Mouse (Mus musculus): Measurements from ENCODE around the gene Pde1c. TPM values are rescaled to one million over a fixed set of nuclear protein-coding genes. Genes with fewer than 3 reads are reported as not detected.
A peak's percentile ranks its signal among the peaks of the same experiment; 100 is the strongest.

The Pde1c gene
- polyA plus RNA-seq, 1 experiment from 2014 or later: 4.8 TPM

DNA sequence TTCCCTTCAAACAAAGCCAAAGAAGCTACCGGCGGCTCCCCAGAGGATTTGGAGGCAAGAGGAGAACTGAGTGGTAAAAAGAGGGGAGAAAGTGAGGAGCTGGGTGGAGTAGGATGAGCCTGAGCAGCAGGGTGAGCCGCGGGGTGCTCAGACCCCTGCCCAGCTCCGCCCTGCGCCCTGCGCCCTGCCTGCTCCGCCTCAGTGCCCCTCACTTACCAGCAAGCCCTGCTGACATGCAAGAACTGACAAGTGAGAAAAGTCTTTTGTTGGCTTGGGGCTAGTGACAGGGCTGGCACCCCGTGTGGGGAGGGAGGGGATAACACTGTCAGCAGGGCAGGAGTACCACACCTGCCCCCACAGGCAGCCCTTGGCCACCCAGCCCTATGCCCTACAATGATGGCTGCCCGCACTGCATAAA, 206.8 kb downstream of the Pde1c start:
- H3K9me3 ChIP-seq (ENCODE audit: control insufficient read depth, low read length): no peaks in the 10 kb centered on the region
- ATAC-seq (ENCODE audit: low FRiP score): peak; percentile 95
- H3K4me2 ChIP-seq: peak overlapping the region; percentile 89
- peak; percentile 93 for DNase-seq (ENCODE audit: low spot score, missing footprints)
- WGBS: under 1% methylated on average over 10 of the region's 10 CpGs
- H3K4me1 ChIP-seq (ENCODE audit: control insufficient read depth, insufficient read depth, low read length): 0 out of 2 replicates have a peak, but pooled peaks cover 4% of the 10 kb centered on the region
- no peaks in the 10 kb centered on the region for H3K36me3 ChIP-seq (ENCODE audit: control insufficient read depth, insufficient read depth, low read length)
- no peak overlapping the region for H3K27ac ChIP-seq (ENCODE audit: low read depth, low read length)
- H3K4me3 ChIP-seq (ENCODE audit: low read depth, low read length): peak overlapping the region; percentile 42
- H3K9ac ChIP-seq (ENCODE audit: low read length): peak overlapping the region; percentile 74
- H3K27me3 ChIP-seq (ENCODE audit: control insufficient read depth, insufficient read depth, low read length): no peaks in the 10 kb centered on the region

GRCm38 (mm10) chr6:56361348-56362127, 207.4 kb downstream of the Pde1c start:
- Histone ChIP-seq H3K4me1 (ENCODE audit: control insufficient read depth, insufficient read depth, low read length) (0 out of 2 replicates have a peak, but pooled peaks cover 4% of the 10 kb centered on the region), H3K27ac (ENCODE audit: low read depth, low read length) (no peak overlapping the region), H3K4me2 (peak overlapping the region; percentile 89), H3K27me3 (ENCODE audit: control insufficient read depth, insufficient read depth, low read length) (no peaks in the 10 kb centered on the region), H3K36me3 (ENCODE audit: control insufficient read depth, insufficient read depth, low read length) (no peaks in the 10 kb centered on the region), H3K9ac (ENCODE audit: low read length) (peak overlapping the region; percentile 74), H3K4me3 (ENCODE audit: low read depth, low read length) (peak overlapping the region; percentile 42), H3K9me3 (ENCODE audit: control insufficient read depth, low read length) (no peaks in the 10 kb centered on the region)
- peak; percentile 94 for DNase-seq (ENCODE audit: low spot score, missing footprints)
- 2% methylated on average over 19 of the region's 19 CpGs for WGBS
- ATAC-seq (ENCODE audit: low FRiP score): peak; percentile 75

DNA sequence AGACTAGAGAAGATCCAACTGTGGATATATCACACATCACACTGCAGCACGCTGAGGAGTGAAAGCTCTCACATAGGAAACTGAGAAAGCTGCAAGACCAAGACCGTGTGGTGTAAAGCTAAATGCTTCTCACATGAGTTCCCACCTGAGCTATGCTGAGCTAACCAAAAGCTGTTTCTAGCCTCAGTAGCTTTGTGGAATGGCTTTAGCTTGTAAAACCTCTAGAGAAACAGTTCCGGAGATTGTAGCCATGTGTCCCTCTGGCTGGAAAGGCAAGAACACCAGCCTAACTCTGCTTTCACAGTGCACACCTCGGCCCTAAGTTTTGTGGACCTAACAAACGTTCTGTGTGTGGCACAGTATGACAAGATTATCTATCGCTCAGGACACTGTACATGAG, 208.8 kb downstream of the Pde1c start:
- Histone ChIP-seq H3K4me3 (ENCODE audit: low read depth, low read length) (no peak overlapping the region), H3K27ac (ENCODE audit: low read depth, low read length) (no peak overlapping the region), H3K9ac (ENCODE audit: low read length) (no peak overlapping the region), H3K27me3 (ENCODE audit: control insufficient read depth, insufficient read depth, low read length) (no peaks in the 10 kb centered on the region), H3K9me3 (ENCODE audit: control insufficient read depth, low read length) (no peaks in the 10 kb centered on the region), H3K36me3 (ENCODE audit: control insufficient read depth, insufficient read depth, low read length) (no peaks in the 10 kb centered on the region), H3K4me2 (no peak overlapping the region), H3K4me1 (ENCODE audit: control insufficient read depth, insufficient read depth, low read length) (0 out of 2 replicates have a peak, but pooled peaks cover 4% of the 10 kb centered on the region)
- 67% methylated on average over 6 of the region's 6 CpGs for WGBS
- DNase-seq (ENCODE audit: low spot score, missing footprints) (no peak), ATAC-seq (ENCODE audit: low FRiP score) (no peak)

GRCm38 (mm10) chr6:56359126-56359525, 209.8 kb downstream of the Pde1c start:
- Histone ChIP-seq H3K27me3 (ENCODE audit: control insufficient read depth, insufficient read depth, low read length) (no peaks in the 10 kb centered on the region), H3K4me1 (ENCODE audit: control insufficient read depth, insufficient read depth, low read length) (0 out of 2 replicates have a peak, but pooled peaks cover 4% of the 10 kb centered on the region), H3K4me3 (ENCODE audit: low read depth, low read length) (no peak overlapping the region), H3K36me3 (ENCODE audit: control insufficient read depth, insufficient read depth, low read length) (no peaks in the 10 kb centered on the region), H3K4me2 (no peak overlapping the region), H3K9ac (ENCODE audit: low read length) (no peak overlapping the region), H3K27ac (ENCODE audit: low read depth, low read length) (no peak overlapping the region), H3K9me3 (ENCODE audit: control insufficient read depth, low read length) (no peaks in the 10 kb centered on the region)
- DNase-seq (ENCODE audit: low spot score, missing footprints): no peak
- 92% methylated on average over 3 of the region's 3 CpGs for WGBS
- no peak for ATAC-seq (ENCODE audit: low FRiP score)

- H3K9ac ChIP-seq (ENCODE audit: low read length): no peak overlapping the region
- no peak overlapping the region for H3K27ac ChIP-seq (ENCODE audit: low read depth, low read length)
- H3K27me3 ChIP-seq (ENCODE audit: control insufficient read depth, insufficient read depth, low read length): no peaks in the 10 kb centered on the region
- DNase-seq (ENCODE audit: low spot score, missing footprints) (no peak), ATAC-seq (ENCODE audit: low FRiP score) (no peak)
- WGBS: 86% methylated on average over 3 of the region's 3 CpGs
- no peaks in the 10 kb centered on the region for H3K9me3 ChIP-seq (ENCODE audit: control insufficient read depth, low read length)
- no peak overlapping the region for H3K4me2 ChIP-seq
- no peaks in the 10 kb centered on the region for H3K36me3 ChIP-seq (ENCODE audit: control insufficient read depth, insufficient read depth, low read length)
- no peak overlapping the region for H3K4me3 ChIP-seq (ENCODE audit: low read depth, low read length)
- no peaks in the 10 kb centered on the region for H3K4me1 ChIP-seq (ENCODE audit: control insufficient read depth, insufficient read depth, low read length)
Observed at GRCm38 (mm10) chr6:56347207-56347606, 221.7 kb downstream of the Pde1c start.

- H3K9ac ChIP-seq (ENCODE audit: low read length): no peak overlapping the region
- no peak overlapping the region for H3K4me2 ChIP-seq
- ATAC-seq (ENCODE audit: low FRiP score) (no peak), DNase-seq (ENCODE audit: low spot score, missing footprints) (no peak)
- H3K36me3 ChIP-seq (ENCODE audit: control insufficient read depth, insufficient read depth, low read length): no peaks in the 10 kb centered on the region
- H3K4me1 ChIP-seq (ENCODE audit: control insufficient read depth, insufficient read depth, low read length): no peaks in the 10 kb centered on the region
- no peak overlapping the region for H3K27ac ChIP-seq (ENCODE audit: low read depth, low read length)
- H3K9me3 ChIP-seq (ENCODE audit: control insufficient read depth, low read length): no peaks in the 10 kb centered on the region
- H3K4me3 ChIP-seq (ENCODE audit: low read depth, low read length): no peak overlapping the region
- WGBS: 77% methylated on average over 4 of the region's 4 CpGs
- H3K27me3 ChIP-seq (ENCODE audit: control insufficient read depth, insufficient read depth, low read length): no peaks in the 10 kb centered on the region
Observed at GRCm38 (mm10) chr6:56345082-56345481, 223.8 kb downstream of the Pde1c start.

DNA sequence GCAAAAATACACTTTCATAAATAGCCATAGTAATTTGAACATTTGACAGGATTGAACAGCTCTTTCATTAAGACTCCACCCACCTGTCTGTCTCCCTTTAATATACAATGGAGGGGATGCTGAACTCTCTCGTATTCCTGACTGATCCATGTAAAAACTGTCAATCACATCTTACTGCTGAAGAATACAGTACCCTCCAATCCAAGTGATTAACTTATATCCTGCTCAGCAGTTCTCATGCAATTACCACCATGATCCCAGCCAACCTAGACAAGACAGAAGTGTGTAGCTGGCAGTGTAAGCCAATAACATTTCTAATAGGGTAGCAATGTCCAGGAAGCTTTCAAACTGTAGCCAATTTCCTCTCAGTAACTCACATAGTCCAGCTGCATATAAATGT, 226.9 kb downstream of the Pde1c start:
- H3K36me3 ChIP-seq (ENCODE audit: control insufficient read depth, insufficient read depth, low read length): no peaks in the 10 kb centered on the region

DNA sequence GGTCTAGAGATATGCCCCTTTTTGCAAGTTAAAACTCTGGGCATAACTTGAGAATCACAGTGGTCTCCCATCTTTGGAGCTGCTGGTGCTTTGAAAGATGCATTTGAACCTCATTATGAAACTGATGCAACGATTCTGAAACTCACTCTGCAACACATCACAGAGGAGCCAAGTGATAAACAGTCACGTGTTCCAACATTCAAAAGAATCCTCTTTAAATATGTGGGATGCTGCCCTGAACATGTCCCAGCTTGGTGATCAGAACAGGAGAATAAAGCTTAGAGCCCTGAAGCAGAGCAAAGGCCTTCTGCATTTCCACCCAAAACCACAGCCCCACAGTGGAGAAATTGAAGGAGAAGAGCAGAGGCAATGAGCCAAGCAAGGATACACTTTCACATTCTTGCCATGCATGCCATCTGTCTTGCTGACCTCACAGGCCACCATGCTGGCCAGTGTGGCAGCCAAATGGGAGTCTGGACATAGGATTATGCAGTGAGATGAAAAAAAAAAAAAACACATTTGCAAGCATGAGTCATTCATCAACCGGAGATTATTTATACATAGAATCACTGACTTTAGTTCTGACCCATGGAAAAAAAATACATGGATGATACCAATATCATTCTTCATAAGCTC, 233.0 kb downstream of the Pde1c start:
- Histone ChIP-seq H3K9me3 (ENCODE audit: control insufficient read depth, low read length) (no peaks in the 10 kb centered on the region), H3K4me2 (no peak overlapping the region), H3K27me3 (ENCODE audit: control insufficient read depth, insufficient read depth, low read length) (no peaks in the 10 kb centered on the region), H3K27ac (ENCODE audit: low read depth, low read length) (no peak overlapping the region), H3K4me1 (ENCODE audit: control insufficient read depth, insufficient read depth, low read length) (no peaks in the 10 kb centered on the region), H3K9ac (ENCODE audit: low read length) (no peak overlapping the region), H3K4me3 (ENCODE audit: low read depth, low read length) (no peak overlapping the region), H3K36me3 (ENCODE audit: control insufficient read depth, insufficient read depth, low read length) (no peaks in the 10 kb centered on the region)
- DNase-seq (ENCODE audit: low spot score, missing footprints) (no peak), ATAC-seq (ENCODE audit: low FRiP score) (no peak)
- 92% methylated on average over 3 of the region's 3 CpGs for WGBS

More for the DNA sequence above, 226.9 kb downstream of the Pde1c start:
- H3K27ac ChIP-seq (ENCODE audit: low read depth, low read length): no peak overlapping the region
- H3K9me3 ChIP-seq (ENCODE audit: control insufficient read depth, low read length): no peaks in the 10 kb centered on the region
- DNase-seq (ENCODE audit: low spot score, missing footprints): no peak
- H3K4me1 ChIP-seq (ENCODE audit: control insufficient read depth, insufficient read depth, low read length): no peaks in the 10 kb centered on the region
- no peak overlapping the region for H3K4me3 ChIP-seq (ENCODE audit: low read depth, low read length)
- H3K27me3 ChIP-seq (ENCODE audit: control insufficient read depth, insufficient read depth, low read length): no peaks in the 10 kb centered on the region
- no peak for ATAC-seq (ENCODE audit: low FRiP score)
- WGBS: 38% methylated on average over 1 of the region's 1 CpGs
- no peak overlapping the region for H3K9ac ChIP-seq (ENCODE audit: low read length)
- no peak overlapping the region for H3K4me2 ChIP-seq

DNA sequence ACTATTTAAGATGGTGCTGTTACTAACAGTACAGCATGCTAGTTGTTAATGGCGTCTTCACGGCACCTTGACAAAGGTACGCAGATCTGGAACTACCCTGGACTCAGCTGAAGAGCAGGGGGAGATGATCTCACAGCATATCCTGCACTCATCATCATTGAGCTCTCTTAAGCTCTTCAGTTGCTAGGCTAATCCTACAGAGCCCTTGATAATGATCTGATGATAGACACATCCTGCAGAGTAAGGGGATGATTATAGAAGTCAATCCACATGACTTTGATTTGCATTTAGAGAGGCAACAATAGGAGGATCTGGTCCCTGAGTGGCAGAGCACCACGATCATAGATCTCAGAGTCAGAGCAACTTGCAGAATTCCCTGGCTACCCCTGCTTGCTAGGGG, 236.8 kb downstream of the Pde1c start:
- peak; percentile 40; the same call in 1 of the 2 replicates for ATAC-seq (ENCODE audit: low FRiP score)

More for the DNA sequence above, 236.8 kb downstream of the Pde1c start:
- Histone ChIP-seq H3K9ac (ENCODE audit: low read length) (no peak overlapping the region), H3K27me3 (ENCODE audit: control insufficient read depth, insufficient read depth, low read length) (no peaks in the 10 kb centered on the region), H3K4me2 (no peak overlapping the region), H3K9me3 (ENCODE audit: control insufficient read depth, low read length) (no peaks in the 10 kb centered on the region), H3K4me3 (ENCODE audit: low read depth, low read length) (no peak overlapping the region), H3K4me1 (ENCODE audit: control insufficient read depth, insufficient read depth, low read length) (no peaks in the 10 kb centered on the region), H3K27ac (ENCODE audit: low read depth, low read length) (no peak overlapping the region), H3K36me3 (ENCODE audit: control insufficient read depth, insufficient read depth, low read length) (no peaks in the 10 kb centered on the region)
- WGBS: 81% methylated on average over 4 of the region's 4 CpGs
- no peak for DNase-seq (ENCODE audit: low spot score, missing footprints)

Measured in midbrain, embryonic 11.5 days (tissue).